Mouse (Mus musculus) adrenal gland, postnatal 36 days (tissue): ENCODE results near the gene Uqcr10. TPM values are rescaled to one million over a fixed set of nuclear protein-coding genes. Genes with fewer than 3 reads are reported as not detected.

Source experiments
- DNase-seq, 2 experiments: peaks; one replicate each; pipeline ENCODE4 v3.0.0; 2021; ENCODE audit warnings: mixed read lengths in 1 of 2
- total RNA-seq, 2 experiments: library from RNA; stranded (reverse); gene quantifications; 2 replicates each; pipeline ENCODE4 v1.2.3; 2021

The Uqcr10 gene
- total RNA-seq, 2 experiments from 2014 or later = 958 to 992 TPM

DNA sequence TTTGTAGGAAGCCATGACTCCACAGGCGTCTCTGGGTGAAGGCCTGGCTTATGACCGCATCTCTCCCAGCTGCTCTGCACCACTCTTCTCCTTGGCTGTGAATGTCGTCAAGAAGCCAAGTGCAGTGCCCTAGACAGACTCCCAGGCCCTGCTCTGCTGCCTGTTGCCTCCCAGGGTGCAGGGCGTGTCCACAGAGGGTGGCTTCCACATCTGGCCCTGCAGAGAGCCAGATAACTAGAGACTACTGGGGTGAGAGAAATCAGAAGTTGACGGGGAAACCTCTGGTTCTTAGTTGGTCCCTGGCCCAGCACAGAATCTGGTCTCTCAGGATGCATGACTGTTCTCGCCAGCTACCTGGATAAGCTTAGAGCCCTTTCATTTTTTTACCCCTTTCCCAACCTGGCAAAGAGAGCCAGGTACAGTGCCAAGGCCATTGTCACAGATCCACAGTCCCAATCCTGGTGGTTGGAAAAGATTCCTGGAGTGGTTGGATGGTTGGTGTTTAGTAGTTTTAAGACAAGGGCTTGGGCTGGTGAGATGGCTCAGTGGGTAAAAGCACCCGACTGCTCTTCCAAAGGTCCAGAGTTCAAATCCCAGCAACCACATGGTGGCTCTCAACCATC, 26.8 kb downstream of the Uqcr10 start:
- DNase-seq = no peak

- peak in 1 of 2 experiments; percentile 45 for DNase-seq
Measured at GRCm38 (mm10) chr11:4675693-4676092, 28.4 kb downstream of the Uqcr10 start.

GRCm38 (mm10) chr11:4675126-4675562, 29.0 kb downstream of the Uqcr10 start:
- no peak for DNase-seq

DNA sequence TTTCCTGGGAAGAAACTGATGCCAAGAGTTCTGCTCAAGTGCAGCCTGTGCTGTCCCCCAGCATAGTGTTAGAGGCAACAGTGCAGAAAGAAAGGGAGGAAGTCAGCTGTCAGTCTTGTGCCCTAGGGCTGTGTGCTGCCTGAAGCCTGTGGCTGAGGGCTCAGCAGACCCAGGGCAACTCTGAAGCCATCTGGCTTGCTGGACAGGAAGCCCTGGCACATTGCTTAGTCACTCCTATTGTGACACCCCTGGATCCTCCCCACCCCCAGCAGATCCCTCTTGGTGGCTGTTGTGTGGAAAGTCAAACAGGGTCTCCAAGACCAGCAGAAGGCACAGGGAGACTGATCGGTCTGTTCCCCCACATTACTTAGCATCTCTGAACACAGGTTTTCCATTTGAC, 29.5 kb downstream of the Uqcr10 start:
- peak; percentile 55 to 60 for DNase-seq

DNA sequence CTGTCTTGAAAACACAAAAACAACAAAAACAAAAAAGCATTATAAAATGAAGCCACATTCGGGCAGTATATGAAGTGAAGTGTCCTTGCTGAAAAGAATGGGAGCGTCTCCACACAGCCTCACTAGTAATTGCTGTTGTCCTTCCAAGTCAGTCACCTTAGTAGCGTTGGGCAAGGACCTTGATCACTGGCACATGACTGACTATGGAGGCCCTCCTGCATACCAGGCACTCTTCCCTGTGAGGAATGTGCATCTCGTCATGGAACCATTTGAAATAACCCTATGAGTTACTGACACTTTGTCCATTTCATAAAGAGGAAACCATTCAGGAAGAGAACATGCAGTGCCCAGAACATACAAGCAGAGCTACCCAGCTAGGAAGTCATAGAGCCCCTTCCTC, 32.4 kb downstream of the Uqcr10 start:
- no peak for DNase-seq

DNA sequence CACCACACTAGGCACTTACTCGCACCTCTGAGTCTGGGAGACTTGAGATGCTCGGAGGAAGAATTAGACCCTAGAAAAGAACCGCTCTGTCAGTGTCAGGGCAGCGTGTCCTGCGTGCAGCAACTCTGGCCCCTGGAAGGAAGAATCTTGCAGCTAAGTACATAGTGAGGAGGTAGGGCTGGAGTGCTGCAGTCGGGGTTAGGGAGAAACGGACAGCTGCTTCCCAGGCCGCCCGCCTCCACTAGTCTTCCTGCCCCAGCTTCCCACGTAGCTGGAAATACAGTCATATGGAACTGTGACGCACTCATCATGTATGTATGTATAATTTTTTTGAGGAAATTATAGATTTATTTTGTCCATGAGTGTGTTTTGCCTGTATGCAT, 41.7 kb downstream of the Uqcr10 start:
- no peak for DNase-seq

DNA sequence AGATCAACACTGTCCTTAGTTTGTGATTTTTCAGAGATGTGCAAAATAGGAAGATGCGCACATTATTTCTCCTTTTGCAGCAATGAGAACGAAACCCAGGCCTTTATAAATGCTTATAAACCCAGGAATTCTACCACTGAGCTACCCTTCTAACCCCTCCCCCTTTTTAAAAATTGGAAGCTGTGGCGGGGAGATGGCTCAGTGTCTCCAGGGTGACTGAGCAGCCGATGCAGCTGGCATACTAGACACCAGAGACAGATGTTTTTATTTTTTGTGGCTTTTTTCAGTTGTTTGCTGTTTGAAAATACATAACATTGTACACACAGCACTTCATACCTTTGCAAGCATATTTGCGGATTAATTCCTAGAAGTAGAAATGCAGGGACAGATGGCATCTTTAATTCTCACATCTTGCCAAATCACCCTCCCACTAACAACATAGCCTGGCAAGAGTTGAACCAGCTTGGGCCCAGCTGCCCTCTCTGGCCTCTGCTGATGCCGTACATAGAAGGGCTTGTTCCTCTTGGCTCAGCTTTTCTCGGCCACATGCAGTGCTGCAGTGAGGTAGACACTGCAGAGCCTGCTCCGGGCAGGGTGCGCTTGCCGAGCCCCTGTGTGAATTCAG, 42.2 kb downstream of the Uqcr10 start:
- no peak for DNase-seq

DNA sequence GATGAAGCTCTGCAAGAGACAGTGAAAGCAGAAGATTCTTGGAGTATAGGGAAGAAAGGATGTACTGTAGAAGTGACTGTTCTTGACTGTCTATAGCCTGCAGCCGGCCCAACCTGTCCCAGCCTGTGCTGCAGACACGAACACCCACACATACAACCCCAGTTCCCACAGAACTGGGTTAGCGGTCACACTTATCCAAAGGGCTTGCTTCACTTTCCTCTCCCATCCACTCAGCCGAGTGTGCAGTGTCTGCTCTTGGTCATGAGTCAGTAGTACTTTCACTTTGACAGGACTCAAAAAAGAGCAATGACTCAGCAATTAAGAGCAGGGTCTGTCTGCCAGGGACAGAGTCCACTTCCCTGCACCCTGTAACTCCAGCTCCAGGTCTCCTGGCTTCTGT, 42.8 kb downstream of the Uqcr10 start:
- DNase-seq = peak in 1 of 2 experiments; percentile 43

DNA sequence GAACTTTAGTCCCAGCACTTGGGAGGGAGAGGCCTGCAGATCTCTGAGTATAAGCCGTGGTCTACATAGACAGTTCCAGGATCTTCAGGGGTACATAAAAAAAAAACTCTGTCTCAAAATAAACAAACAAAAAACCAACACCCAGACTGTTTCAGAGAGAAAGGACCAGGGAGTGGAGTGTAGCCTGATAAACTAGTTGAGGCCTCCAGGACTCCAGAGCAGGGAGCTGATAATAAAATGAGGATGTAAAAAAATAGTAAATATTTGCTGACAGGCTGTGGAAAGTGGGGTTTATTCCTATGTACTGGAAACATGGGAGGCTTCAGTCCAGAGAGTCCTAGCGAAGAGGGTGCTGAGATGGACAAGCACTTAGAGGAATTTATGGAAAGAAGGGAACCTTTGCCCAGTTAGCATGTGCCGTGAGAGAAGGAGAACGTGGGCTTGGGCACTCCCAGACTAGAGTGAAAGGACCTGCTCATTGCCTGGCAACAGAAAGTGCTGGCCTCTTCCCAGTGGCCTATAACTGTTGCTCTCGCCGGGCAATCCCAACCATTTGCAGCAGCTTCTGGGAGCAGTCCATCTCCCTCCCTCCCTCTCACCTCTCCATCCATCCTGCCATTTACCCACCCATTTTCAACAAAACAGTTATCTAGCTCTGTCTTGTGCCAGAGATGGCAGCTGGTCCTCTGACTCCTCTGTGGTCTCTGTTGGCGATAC, 43.7 kb downstream of the Uqcr10 start:
- no peak for DNase-seq

DNA sequence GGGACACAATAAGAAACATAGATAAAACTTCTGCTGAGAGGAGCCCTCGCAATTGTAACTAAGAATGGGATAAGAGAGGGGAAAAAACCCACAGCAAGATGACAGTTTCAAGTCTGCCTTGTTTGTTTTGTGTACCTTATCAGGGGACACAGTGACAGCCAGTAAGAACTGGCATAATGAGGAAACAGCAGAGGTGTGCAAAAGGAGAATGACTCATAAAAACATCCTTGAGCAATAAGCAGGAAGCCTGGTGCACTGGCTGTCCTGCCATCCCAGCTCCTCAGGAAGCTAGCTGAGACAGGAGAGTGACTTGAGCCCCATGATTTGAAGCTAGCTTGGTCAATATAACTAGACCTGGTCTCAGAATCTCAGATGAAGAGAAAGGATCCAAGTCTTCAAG, 44.3 kb downstream of the Uqcr10 start:
- DNase-seq = no peak

Other genes starting within 250 kb of the Uqcr10 start
- gene Mtmr3, start 109.5 kb downstream of the Uqcr10 start, total RNA-seq = 10 to 100 TPM; 55.6 to 64.4 TPM
- not detected for gene Gm11032, start 84.3 kb downstream of the Uqcr10 start, total RNA-seq
- gene Ascc2, start 66.6 kb downstream of the Uqcr10 start, total RNA-seq = 10 to 100 TPM; 46.8 to 47.1 TPM
- gene Zmat5, start 336 bp upstream of the Uqcr10 start, total RNA-seq = 10 to 100 TPM; 44.5 to 49.6 TPM
- under 1 TPM in 1 of 2 experiments, not detected in 1; 0.20 TPM for gene Cabp7, start 42.4 kb upstream of the Uqcr10 start, total RNA-seq
- 100 to 1,000 TPM in 1 of 2 experiments, 10 to 100 TPM in 1; 75.0 to 162 TPM for gene Nf2, start 145.2 kb upstream of the Uqcr10 start, total RNA-seq
- gene Nipsnap1, start 169.6 kb upstream of the Uqcr10 start, total RNA-seq = 10 to 100 TPM; 26.0 to 30.2 TPM
- gene Thoc5, start 191.0 kb upstream of the Uqcr10 start, total RNA-seq = 10 to 100 TPM; 33.3 to 33.6 TPM
- 1 to 10 TPM; 1.4 TPM for gene Nefh, start 243.7 kb upstream of the Uqcr10 start, total RNA-seq